Mouse (Mus musculus) lung, adult 18-20 months (tissue): ENCODE results near the gene Cdc42ep5.
A peak's percentile ranks its signal among the peaks of the same experiment; 100 is the strongest.

Experiments
- DNase-seq, 2 experiments: peaks; one replicate each; pipeline ENCODE4 v3.0.0; 2022; ENCODE audit warnings: mixed read lengths in 2 of 2

Gene Cdc42ep5

DNA sequence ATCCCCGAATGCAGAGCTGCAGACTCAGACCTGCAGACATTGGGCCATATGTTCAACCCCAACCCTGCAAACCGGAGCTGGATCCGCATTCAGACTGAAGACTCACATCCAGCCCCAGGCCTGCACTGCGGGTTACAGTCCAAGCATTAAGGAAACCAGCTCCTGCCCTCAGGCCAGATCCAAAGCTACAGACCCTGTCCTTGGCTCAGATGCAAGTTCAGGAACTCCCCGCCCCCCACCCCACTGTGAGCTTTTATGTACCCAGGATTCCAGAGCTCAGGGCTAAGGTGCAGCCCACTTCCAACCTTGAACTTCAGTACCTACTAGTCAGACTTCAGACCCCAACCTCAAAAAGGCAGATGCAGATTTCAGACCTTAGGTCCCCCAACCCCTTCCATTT, 39.8 kb downstream of the Cdc42ep5 start:
- DNase-seq = no peak

DNA sequence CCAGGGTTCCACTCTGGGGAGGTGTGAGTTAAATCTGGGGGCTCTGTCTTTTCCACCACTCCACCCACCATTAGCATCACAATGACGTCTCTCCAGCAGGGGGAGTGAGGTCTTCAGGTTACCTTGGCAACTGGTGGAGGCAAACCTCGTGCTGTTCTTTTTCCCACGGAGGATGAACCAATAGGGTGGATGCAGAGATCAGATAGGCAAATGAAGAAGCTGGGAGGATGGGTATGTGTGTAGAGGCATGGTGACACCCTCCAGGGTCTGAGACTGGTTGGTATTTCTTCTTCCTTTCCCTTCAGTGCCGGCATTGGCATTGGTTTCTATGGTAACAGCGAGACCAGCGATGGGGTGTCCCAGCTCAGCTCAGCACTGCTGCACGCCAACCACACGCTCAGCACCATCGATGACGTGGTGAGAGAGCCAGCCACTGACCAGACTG, 40.3 kb downstream of the Cdc42ep5 start:
- DNase-seq = no peak

DNA sequence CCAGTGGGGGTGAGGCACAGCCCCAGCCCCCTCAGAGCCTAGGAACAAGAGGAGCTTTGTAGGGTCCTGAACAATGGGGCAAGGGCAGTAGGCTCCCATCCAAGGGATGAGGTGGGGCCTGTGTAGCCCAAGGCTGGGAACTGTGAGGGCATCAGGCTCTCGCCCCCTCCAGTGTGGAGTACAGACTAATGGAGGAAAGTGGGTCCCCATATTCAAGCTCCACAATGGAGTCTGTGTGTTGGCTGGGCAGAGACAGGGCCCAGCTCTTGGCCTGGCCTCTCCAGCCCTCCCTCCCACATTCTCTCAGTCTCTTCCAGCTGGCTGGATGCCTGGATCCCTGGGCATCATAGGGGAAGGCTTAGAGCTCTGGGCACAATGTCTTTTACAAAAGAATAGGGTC, 40.9 kb downstream of the Cdc42ep5 start:
- no peak for DNase-seq

DNA sequence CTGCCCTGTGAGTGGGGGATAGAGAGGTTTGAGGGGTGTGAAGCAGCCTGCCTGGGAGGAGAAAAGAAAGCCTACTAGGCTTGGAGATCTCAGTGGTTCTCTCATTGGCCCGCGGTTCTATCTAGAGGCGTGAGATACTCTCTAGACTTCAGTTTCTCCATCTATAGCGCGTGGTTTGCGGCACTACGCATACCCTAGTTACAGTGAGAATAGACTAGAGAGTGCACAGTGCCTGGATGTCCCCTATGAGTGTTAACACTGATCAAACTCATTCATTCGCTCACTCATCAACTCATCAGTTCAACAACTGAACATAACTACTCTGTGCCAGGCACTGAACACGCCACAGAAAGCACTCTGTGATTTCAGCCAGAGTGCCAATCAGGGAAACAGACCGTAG, 41.9 kb downstream of the Cdc42ep5 start:
- no peak for DNase-seq

DNA sequence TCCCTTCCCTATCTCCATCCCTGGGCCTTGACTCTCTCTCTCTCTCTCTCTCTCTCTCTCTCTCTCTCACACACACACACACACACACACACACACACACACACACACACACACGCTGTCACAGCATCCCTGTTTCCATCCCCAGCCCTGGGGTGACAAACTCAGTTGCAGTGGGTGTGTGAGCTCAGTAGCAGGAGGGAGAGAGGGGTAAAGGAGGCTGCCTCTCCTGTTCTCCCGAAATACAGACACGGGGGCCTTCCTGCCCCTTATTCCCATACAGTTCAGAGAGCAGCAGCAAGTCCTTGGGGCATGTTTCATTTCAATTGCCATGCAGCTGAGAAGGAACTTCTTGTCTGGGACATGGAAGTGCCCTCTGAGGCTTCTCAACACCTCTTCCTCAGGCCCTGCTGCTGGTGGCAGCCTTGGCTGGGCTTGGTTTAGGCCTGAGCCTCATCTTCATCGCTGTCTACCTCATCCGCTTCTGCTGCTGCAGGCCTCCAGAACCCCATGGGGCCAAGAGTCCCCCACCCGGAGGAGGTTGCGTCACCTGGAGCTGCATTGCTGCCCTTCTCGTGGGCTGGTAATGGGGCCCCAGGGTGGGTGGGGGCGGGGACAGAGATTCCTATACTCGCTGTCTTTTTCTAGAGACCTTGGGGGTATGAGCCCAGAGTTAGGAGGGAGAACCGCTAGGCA, 42.4 kb downstream of the Cdc42ep5 start:
- DNase-seq = no peak

DNA sequence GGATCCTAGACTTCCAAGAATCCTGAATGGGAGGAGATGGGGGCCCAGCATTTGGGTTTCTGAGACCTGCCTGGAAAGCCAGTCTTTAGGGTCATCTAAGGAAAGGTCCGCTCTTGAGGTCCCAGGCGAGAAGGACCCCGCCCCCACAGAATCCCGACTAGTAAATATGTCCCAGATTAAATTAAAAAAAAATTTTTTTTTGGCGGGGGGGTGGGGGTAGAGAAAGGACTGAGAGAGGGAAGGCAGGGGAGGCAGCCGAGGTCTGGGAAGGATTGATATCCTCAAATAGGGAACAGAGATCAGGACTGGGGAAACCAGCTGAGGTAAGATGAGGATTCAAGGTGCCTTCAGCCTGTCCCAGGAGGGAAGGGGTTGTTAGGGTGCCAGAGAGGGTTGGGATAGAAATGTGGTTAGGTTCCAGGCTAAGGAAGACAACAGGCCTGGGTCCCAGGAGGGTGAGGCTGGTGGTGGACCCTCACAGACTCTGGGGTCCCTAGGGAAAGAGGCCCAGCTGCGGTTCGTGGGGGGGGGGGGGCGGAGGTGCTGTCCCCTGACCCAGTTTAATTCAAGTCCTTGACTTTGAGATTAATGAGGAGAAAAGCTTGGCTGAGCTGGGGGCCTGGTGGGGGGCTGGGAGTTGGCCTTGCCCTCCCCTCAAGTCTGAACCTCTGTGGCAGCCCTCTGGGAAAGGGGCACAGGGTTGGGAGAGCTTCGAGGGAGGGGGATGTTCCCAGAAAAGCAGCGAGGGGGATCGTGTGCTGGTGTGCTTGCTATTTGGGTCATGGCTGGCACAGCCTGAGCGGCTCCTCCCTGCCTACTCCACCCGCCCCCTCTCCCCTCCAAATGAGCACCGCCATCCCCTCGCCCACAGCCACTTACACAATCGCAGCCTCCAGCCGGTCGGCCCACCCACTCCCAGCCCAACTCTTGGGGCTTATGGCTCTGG, 44.4 kb downstream of the Cdc42ep5 start:
- no peak for DNase-seq

DNA sequence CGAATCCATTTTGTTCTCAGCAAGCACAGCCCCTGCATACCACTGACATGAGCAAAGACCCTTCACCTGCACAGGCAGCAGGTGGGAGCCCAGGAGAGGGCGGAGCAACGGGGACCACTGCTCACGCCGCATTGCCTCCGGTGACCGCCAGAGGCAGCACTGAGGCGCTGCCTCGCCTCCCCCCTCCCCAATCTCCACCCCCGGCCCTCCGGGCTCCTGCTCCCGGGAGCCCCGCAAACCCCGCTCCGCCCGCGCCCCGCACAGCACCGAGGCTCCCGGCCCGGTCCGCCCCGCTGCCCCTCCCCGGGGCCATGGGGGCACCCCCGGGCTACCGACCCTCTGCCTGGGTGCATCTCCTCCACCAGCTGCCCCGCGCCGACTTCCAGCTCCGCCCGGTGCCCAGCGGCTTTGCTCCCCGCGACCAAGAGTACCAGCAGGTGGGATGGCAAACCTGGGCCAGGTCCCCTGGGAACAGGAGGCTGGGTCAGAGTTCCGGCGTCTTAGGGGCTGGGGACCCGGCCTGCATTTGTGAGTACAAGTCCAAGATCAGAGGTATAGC, 45.2 kb downstream of the Cdc42ep5 start, which contains the start of gene Ttyh1:
Gene Ttyh1 (plus strand): TSS at position 65 of the 559 bp plus-strand sequence.
- no peak for DNase-seq

DNA sequence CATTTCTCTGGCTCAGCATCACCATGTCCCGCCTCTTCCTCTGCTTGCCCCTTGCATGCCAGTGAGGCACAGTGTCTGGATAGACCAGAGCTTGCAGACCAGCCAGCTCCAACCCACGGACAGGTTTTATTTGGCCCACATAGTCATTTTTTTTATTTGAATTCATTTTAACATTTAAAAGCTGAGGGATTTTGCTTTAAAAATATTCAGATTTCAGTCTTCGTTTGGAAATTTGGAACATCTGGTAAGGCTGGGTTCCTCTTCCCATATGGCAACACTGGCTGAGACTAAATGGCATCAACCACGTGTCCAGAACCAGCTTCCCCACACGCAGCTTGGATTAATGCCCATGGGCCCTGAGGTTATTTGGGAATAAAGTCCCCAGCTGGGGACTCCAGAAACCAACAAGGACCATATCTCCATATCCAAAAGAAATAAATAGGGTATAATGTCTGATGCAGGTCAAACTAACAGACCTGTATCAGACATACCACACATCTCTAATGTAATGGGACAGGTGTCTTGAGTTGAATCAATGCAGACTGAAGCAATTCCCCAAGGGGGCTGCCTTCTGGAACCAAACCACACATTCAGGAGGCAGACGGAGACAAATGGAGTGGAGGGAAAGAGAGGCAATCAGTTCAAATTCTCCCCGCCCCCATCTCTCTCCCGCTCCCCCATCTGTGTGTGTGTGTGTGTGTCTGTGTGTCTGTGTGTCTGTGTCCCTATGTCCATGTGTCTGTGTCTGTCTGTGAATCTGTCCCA, 47.4 kb downstream of the Cdc42ep5 start:
- no peak for DNase-seq

DNA sequence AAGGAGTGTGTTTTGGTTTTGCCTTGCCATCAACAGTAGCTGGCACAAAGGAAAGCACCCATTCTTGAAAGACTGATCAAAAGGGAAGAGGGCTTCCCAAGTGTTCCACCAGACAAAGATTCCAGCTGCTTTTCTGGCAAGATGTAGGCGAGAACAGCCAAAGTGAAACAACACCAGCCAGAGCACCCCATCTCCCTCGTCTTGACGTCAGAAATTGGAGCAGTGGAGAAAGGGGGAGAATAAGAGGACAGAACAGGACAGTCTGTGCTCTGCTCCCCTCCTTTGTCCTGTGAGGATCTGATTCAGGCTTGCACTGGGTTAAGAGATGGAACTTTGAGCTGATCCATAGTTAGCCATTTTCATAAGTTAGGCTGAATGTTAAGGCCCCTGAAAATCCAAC, 52.9 kb downstream of the Cdc42ep5 start:
- DNase-seq = no peak

DNA sequence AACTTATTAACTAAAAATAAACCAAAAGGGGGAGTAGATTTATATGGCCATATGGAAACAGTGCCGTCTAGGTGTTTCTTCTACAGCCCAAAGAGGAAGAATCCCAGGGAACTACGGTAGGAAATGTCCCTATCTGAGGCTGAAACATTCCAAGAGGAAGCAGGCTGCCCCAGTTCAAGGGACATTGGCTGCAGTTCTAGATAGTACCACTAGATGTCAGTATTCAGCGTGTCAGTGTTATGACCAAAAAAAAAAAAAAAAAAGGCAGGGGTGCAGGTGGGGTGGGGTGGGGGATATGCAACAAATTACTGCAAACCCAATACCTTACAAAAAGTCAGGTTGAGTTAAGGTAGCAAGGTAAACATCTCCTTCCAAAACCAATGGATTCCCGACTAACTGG, 61.2 kb downstream of the Cdc42ep5 start:
- peak in 1 of 2 experiments; percentile 37 for DNase-seq
